Mouse (Mus musculus): ENCODE measurements around the gene R3hdm4.

Gene R3hdm4

GRCm38 (mm10) chr10:79924998-79925784 is 4.2 kb upstream of the R3hdm4 start:
- peak; percentile 95 to 98 for DNase-seq (ENCODE audit: low spot score in 2 of 2)

GRCm38 (mm10) chr10:79921572-79921971 is 564 bp upstream of the R3hdm4 start:
- no peak for DNase-seq (ENCODE audit: low spot score in 2 of 2)

- no peak for DNase-seq (ENCODE audit: low spot score in 2 of 2)
Observed at GRCm38 (mm10) chr10:79920056-79920890, 735 bp downstream of the R3hdm4 start.

- no peak for DNase-seq (ENCODE audit: low spot score in 2 of 2)
Observed at GRCm38 (mm10) chr10:79919251-79919849, 1.7 kb downstream of the R3hdm4 start.

- no peak for DNase-seq (ENCODE audit: low spot score in 2 of 2)
Observed at GRCm38 (mm10) chr10:79918231-79919078, 2.6 kb downstream of the R3hdm4 start.

- no peak for DNase-seq (ENCODE audit: low spot score in 2 of 2)
Observed at GRCm38 (mm10) chr10:79917532-79918100, 3.4 kb downstream of the R3hdm4 start.

- DNase-seq (ENCODE audit: low spot score in 2 of 2) = peak; percentile 67 to 71
Observed at GRCm38 (mm10) chr10:79916808-79917531, 4.0 kb downstream of the R3hdm4 start, which contains the start of gene Kiss1r. Kiss1r (plus strand) TSS chr10:79916971.

- no peak for DNase-seq (ENCODE audit: low spot score in 2 of 2)
Observed at GRCm38 (mm10) chr10:79916081-79916480, 4.9 kb downstream of the R3hdm4 start.

GRCm38 (mm10) chr10:79914948-79915596 is 5.9 kb downstream of the R3hdm4 start:
- no peak for DNase-seq (ENCODE audit: low spot score in 2 of 2)

- no peak for DNase-seq (ENCODE audit: low spot score in 2 of 2)
Observed at GRCm38 (mm10) chr10:79914131-79914947, 6.7 kb downstream of the R3hdm4 start.

GRCm38 (mm10) chr10:79912412-79912811 is 8.6 kb downstream of the R3hdm4 start:
- no peak for DNase-seq (ENCODE audit: low spot score in 2 of 2)

- DNase-seq (ENCODE audit: low spot score in 2 of 2) = no peak
Observed at GRCm38 (mm10) chr10:79910556-79910955, 10.5 kb downstream of the R3hdm4 start, which contains the start of gene Gm26602. Gm26602 (plus strand) TSS chr10:79910856.

GRCm38 (mm10) chr10:79909092-79909922 is 11.7 kb downstream of the R3hdm4 start:
- DNase-seq (ENCODE audit: low spot score in 2 of 2) = no peak

- DNase-seq (ENCODE audit: low spot score in 2 of 2) = peak; percentile 89 to 93
Observed at GRCm38 (mm10) chr10:79908167-79909091, 12.6 kb downstream of the R3hdm4 start, which contains the start of gene Med16. Med16 (minus strand) TSS chr10:79908923.

GRCm38 (mm10) chr10:79907415-79907814 is 13.6 kb downstream of the R3hdm4 start:
- no peak for DNase-seq (ENCODE audit: low spot score in 2 of 2)

GRCm38 (mm10) chr10:79906712-79907111 is 14.3 kb downstream of the R3hdm4 start:
- no peak for DNase-seq (ENCODE audit: low spot score in 2 of 2)

- peak; percentile 48 to 65 for DNase-seq (ENCODE audit: low spot score in 2 of 2)
Observed at GRCm38 (mm10) chr10:79900951-79901410, 20.0 kb downstream of the R3hdm4 start.
